24 mouse cellular contexts compared by ENCODE assay signal in the genomic region with DNA sequence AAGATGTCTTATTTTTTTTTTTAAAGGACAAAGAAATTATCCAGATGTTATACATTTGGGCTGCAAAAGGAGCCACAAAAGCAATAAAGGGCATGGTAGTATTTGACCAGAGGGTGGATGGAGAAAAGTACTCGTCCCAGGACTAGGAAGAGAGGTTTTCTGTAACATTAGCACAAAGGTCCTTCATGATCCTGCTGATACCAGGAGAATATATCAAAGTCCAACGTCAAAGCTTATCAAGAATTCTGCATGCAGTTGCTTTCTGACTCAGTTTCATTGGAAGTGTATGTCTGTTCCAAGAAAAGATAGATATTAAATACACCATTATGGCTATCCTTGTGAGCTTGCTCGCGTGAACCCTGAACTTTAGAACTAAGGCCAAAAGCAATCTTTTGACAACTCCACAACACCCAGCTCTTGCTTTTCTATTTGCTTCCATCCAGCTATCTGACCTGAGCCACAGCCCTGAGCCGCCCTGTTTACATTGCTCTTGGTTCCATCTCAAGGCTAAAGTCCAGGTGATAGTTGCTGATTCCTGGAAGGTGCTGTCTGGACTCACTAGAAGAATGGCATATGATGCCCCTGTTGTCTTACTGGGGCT. TPM values are rescaled to one million over a fixed set of nuclear protein-coding genes. Genes with fewer than 3 reads are reported as not detected.
A peak's percentile ranks its signal among the peaks of the same experiment; 100 is the strongest.
DNase-seq lines count a peak whose midpoint lies in the region; ATAC-seq lines count a peak whose summit lies in the region.
"Had no signal": no experiment of that assay in that cellular context is flagged by ENCODE, and none has a peak within 500 bp of the region (broad histone marks: within the 10 kb centered on the region; RNA-seq: fewer than 3 reads in every experiment).

No protein-coding gene starts in this region.

- H3K9me3 ChIP-seq in liver, embryonic 15.5 days (replicated peaks): no peaks in the 10 kb centered on the region
- H3K9me3 ChIP-seq in stomach, embryonic 16.5 days (replicated peaks; ENCODE audit: control insufficient read depth, low read length): no peaks in the 10 kb centered on the region; the same call in 1 of the 2 replicates
- H3K9me3 ChIP-seq: forebrain, embryonic 10.5 days had no signal

- no peak overlapping the region for H3K9ac ChIP-seq in liver, embryonic 15.5 days
- H3K9ac ChIP-seq in stomach, embryonic 16.5 days (ENCODE audit: low read length): no peak overlapping the region
- H3K9ac ChIP-seq: hindbrain, embryonic 13.5 days had no signal

- H3K4me2 ChIP-seq in liver, embryonic 15.5 days: 0 out of 2 replicates have a peak overlapping the region, but pooled peaks have one; percentile 3
- H3K4me2 ChIP-seq in stomach, embryonic 16.5 days (ENCODE audit: low read depth, low read length): no peak overlapping the region
- H3K4me2 ChIP-seq: hindbrain, embryonic 13.5 days had no signal

- peak overlapping the region; percentile 66 for H3K27ac ChIP-seq in liver, embryonic 15.5 days (replicated peaks)
- peak overlapping the region; percentile 41 for H3K27ac ChIP-seq in stomach, embryonic 16.5 days (ENCODE audit: low read length)
- H3K27ac ChIP-seq: forebrain, embryonic 10.5 days; hindbrain, embryonic 13.5 days; layer of hippocampus, adult 2 months had no signal

- peak; percentile 54 for ATAC-seq in liver, embryonic 15.5 days (ENCODE audit: insufficient read depth)
- ATAC-seq in stomach, embryonic 16.5 days (ENCODE audit: insufficient read depth, low FRiP score): peak; percentile 79; the same call in 1 of the 2 replicates
- ATAC-seq: CD4-positive, CD25-positive, alpha-beta regulatory T cell, adult 4 months; forebrain, embryonic 16.5 days had no signal

- H3K4me1 ChIP-seq in liver, embryonic 15.5 days (replicated peaks): peaks cover 16% of the 10 kb centered on the region
- H3K4me1 ChIP-seq in stomach, embryonic 16.5 days (ENCODE audit: control insufficient read depth, insufficient read depth, low read length): no peaks in the 10 kb centered on the region
- H3K4me1 ChIP-seq: hindbrain, embryonic 13.5 days had no signal

- peak; percentile 41 for DNase-seq in c-Kit-positive CD71-positive TER-119-positive erythroid progenitor cells, embryonic 14.5 days (ENCODE audit: low spot score)
- peak; percentile 21 for DNase-seq in liver
- DNase-seq in left cerebral cortex, postnatal 14 days (ENCODE audit: low spot score in 2 of 2): no peak
- DNase-seq in adrenal gland, postnatal 10 days: no peak
- no peak for DNase-seq in layer of hippocampus, adult 8-10 months (ENCODE audit: low spot score in 2 of 2)
- DNase-seq: adrenal gland, postnatal 36 days; cerebellum, adult 11-12 months; cerebellum, postnatal 10 days; gastrocnemius, postnatal 25 days; kidney, adult 9 months; kidney, postnatal 14 days; lung, adult 2 months; midbrain, embryonic 14.5 days; right cerebral cortex, postnatal 14 days; spleen, adult 18-20 months; thymus, adult 2 months had no signal

- H3K27me3 ChIP-seq in liver, embryonic 15.5 days: no peaks in the 10 kb centered on the region
- no peaks in the 10 kb centered on the region for H3K27me3 ChIP-seq in stomach, embryonic 16.5 days (ENCODE audit: control insufficient read depth, insufficient read depth, low read length)
- H3K27me3 ChIP-seq: hindbrain, embryonic 13.5 days had no signal

- H3K36me3 ChIP-seq in liver, embryonic 15.5 days (replicated peaks): no peaks in the 10 kb centered on the region
- H3K36me3 ChIP-seq in stomach, embryonic 16.5 days (ENCODE audit: control insufficient read depth, insufficient read depth, low read length): no peaks in the 10 kb centered on the region
- H3K36me3 ChIP-seq: forebrain, embryonic 10.5 days; hindbrain, embryonic 13.5 days had no signal

- intact Hi-C loops in left cerebral cortex, postnatal 14 days (cut with DNase I): no loop called here

- no peak overlapping the region for H3K4me3 ChIP-seq in liver, embryonic 15.5 days (replicated peaks)
- H3K4me3 ChIP-seq in stomach, embryonic 16.5 days (replicated peaks; ENCODE audit: low read length): no peak overlapping the region
- H3K4me3 ChIP-seq: forebrain, embryonic 10.5 days; hindbrain, embryonic 13.5 days; layer of hippocampus, adult 2 months; megakaryocyte, embryonic 14.5 days had no signal

- WGBS in liver, embryonic 15.5 days (ENCODE audit: insufficient replicate concordance): 34% methylated on average over 5 of the region's 5 CpGs
- WGBS in stomach, embryonic 16.5 days: 59% methylated on average over 5 of the region's 5 CpGs

RNA-seq across cellular contexts. Expression of gene Rfk, which starts 16.7 kb away (rescaled TPM):
- polyA plus RNA-seq in liver, embryonic 15.5 days (2015; fragmentation: Nextera tagmentation; extraction: Ambion mirVana): 55.3 and 58.4 TPM in 2 replicates
- polyA plus RNA-seq in stomach, embryonic 16.5 days (2015; fragmentation: Nextera tagmentation; extraction: Ambion mirVana): 64.5 and 65.4 TPM in 2 replicates
- 10 to 100 TPM; 51.9 to 58.0 TPM for total RNA-seq in left cerebral cortex, postnatal 14 days (2021)
- total RNA-seq in adrenal gland, postnatal 10 days (2021): 10 to 100 TPM; 72.0 to 83.0 TPM
- total RNA-seq in layer of hippocampus, adult 8-10 months (2022): 10 to 100 TPM; 61.7 to 77.9 (median 67.9) TPM

RNA-seq across cellular contexts. Expression of gene Gcnt1, which starts 37.9 kb away (rescaled TPM):
- 18.5 and 19.0 TPM in 2 replicates for polyA plus RNA-seq in liver, embryonic 15.5 days (2015; fragmentation: Nextera tagmentation; extraction: Ambion mirVana)
- polyA plus RNA-seq in stomach, embryonic 16.5 days (2015; fragmentation: Nextera tagmentation; extraction: Ambion mirVana): 7.8 and 8.1 TPM in 2 replicates
- 1 to 10 TPM; 2.0 to 2.2 TPM for total RNA-seq in left cerebral cortex, postnatal 14 days (2021)
- 1 to 10 TPM; 3.3 to 3.7 TPM for total RNA-seq in adrenal gland, postnatal 10 days (2021)
- total RNA-seq in layer of hippocampus, adult 8-10 months (2022): 1 to 10 TPM; 3.4 to 7.7 (median 4.9) TPM

Comparison
In these comparisons a context has a peak if more than half of its experiments do, and no peak if none do; other contexts are left out.
1. DNase-seq: peak in c-Kit-positive CD71-positive TER-119-positive erythroid progenitor cells, embryonic 14.5 days (single experiment) and liver (single experiment); none in left cerebral cortex, postnatal 14 days (0 of 2), adrenal gland, postnatal 10 days (single experiment) and layer of hippocampus, adult 8-10 months (0 of 2).